Mouse (Mus musculus) effector memory CD4-positive, alpha-beta T cell, adult 7 months (primary cell): ENCODE measurements around the gene Olfr1335. TPM values are rescaled to one million over a fixed set of nuclear protein-coding genes. Genes with fewer than 3 reads are reported as not detected.

Experiments used
- polyA plus RNA-seq: library from polyadenylated mRNA; unstranded; fragments of 100-300 nt; shearing (Covaris generic); gene quantifications from one replicate; pipeline ENCODE4 v1.2.1, GENCODE M21; 2017

Gene Olfr1335
- polyA plus RNA-seq, result not detected

DNA sequence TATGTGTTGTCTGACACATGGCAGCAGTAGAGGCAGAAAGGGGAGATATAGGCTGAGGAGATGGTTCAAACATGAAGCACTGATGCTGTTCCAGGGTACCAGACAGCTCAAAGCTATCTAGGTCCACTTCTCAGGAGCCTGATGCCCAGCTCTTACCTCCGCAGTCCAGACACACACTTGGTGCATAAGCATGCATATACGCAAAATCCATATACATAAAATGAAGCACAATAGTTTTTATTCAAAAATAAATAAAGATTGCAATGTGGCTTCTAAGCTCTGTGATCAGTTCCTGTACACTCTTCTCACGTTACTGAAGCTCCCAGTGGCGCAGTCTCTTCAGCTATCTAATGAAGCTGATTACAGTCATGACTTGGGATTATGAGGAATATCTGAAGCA, at the start of gene Olfr1335:
Olfr1335 (minus strand) TSS at position 101 of the 400 bp plus-strand sequence.

GRCm38 (mm10) chr4:118836179-118836578, 26.4 kb upstream of the Olfr1335 start, which contains the start of gene Olfr1333:
TSS of gene Olfr1333 (minus strand) at chr4:118836279.

GRCm38 (mm10) chr4:118782486-118782885, 27.3 kb downstream of the Olfr1335 start, which contains the start of gene Olfr1337:
TSS of gene Olfr1337 (minus strand) at chr4:118782586.

Other genes starting within 250 kb of the Olfr1335 start
- gene Cfap57, start 189.2 kb downstream of the Olfr1335 start, polyA plus RNA-seq, result not detected
- 120 TPM for gene Ebna1bp2, start 189.1 kb downstream of the Olfr1335 start, polyA plus RNA-seq
- gene Olfr62, start 151.0 kb downstream of the Olfr1335 start, polyA plus RNA-seq, result not detected
- not detected for gene Olfr1342, start 117.2 kb downstream of the Olfr1335 start, polyA plus RNA-seq
- 0.34 TPM for gene Olfr1341, start 106.4 kb downstream of the Olfr1335 start, polyA plus RNA-seq
- gene Olfr1340, start 89.8 kb downstream of the Olfr1335 start, polyA plus RNA-seq, result 0.11 TPM
- gene Olfr1339, start 77.8 kb downstream of the Olfr1335 start, polyA plus RNA-seq, result not detected
- gene Olfr1338, start 51.2 kb downstream of the Olfr1335 start, polyA plus RNA-seq, result not detected
- not detected for gene Olfr1337, start 27.4 kb downstream of the Olfr1335 start, polyA plus RNA-seq
- gene Olfr1333, start 26.3 kb upstream of the Olfr1335 start, polyA plus RNA-seq, result not detected
- 0.91 TPM for gene Olfr1331, start 54.7 kb upstream of the Olfr1335 start, polyA plus RNA-seq
- gene Olfr1330, start 78.7 kb upstream of the Olfr1335 start, polyA plus RNA-seq, result 0.61 TPM
- not detected for gene Olfr1329, start 107.5 kb upstream of the Olfr1335 start, polyA plus RNA-seq
- 0.15 TPM for gene Olfr1328, start 128.7 kb upstream of the Olfr1335 start, polyA plus RNA-seq
- gene Lao1, start 151.6 kb upstream of the Olfr1335 start, polyA plus RNA-seq, result not detected